Mouse (Mus musculus): ENCODE measurements around the gene Olfr328. TPM values are rescaled to one million over a fixed set of nuclear protein-coding genes. Genes with fewer than 3 reads are reported as not detected.

The Olfr328 gene
- polyA plus RNA-seq, 1 experiment, result not detected

- Histone ChIP-seq H3K9me3 (replicated peaks; ENCODE audit: control insufficient read depth, insufficient read depth, low read length, poor library complexity, severe bottlenecking) (no peaks in the 10 kb centered on the region), H3K27me3 (ENCODE audit: control insufficient read depth, insufficient read depth, low read length, poor library complexity, severe bottlenecking) (no peaks in the 10 kb centered on the region), H3K36me3 (ENCODE audit: control insufficient read depth, insufficient read depth, low read length, poor library complexity, severe bottlenecking) (no peaks in the 10 kb centered on the region), H3K4me3 (ENCODE audit: low read depth, low read length) (no peak within 1 kb of the TSS), H3K4me1 (ENCODE audit: control insufficient read depth, insufficient read depth, low read length) (no peaks in the 10 kb centered on the region), H3K9ac (ENCODE audit: low read depth, poor library complexity, severe bottlenecking) (no peak within 1 kb of the TSS), H3K27ac (ENCODE audit: insufficient read depth, low read length) (no peak within 1 kb of the TSS)
- no peak for TF ChIP-seq CTCF (IDR thresholded peaks at IDR 0.05; ENCODE audit: low read depth, low read length)
- no peak for TF ChIP-seq EP300 (IDR thresholded peaks at IDR 0.05; ENCODE audit: insufficient read depth, low read depth, low read length)
- no peak for TF ChIP-seq POLR2A (IDR thresholded peaks at IDR 0.05; ENCODE audit: insufficient read depth, low read length)
Measured at GRCm38 (mm10) chr11:58594814-58595213, 39.4 kb upstream of the Olfr328 start, which contains the start of gene Olfr324. Gene Olfr324 (plus strand): TSS chr11:58595114.

- no peak overlapping the region for H3K9ac ChIP-seq (ENCODE audit: low read depth, poor library complexity, severe bottlenecking)
- no peak overlapping the region for H3K4me3 ChIP-seq (ENCODE audit: low read depth, low read length)
- H3K27ac ChIP-seq (ENCODE audit: insufficient read depth, low read length), result no peak overlapping the region
- no peaks in the 10 kb centered on the region for H3K36me3 ChIP-seq (ENCODE audit: control insufficient read depth, insufficient read depth, low read length, poor library complexity, severe bottlenecking)
- H3K27me3 ChIP-seq (ENCODE audit: control insufficient read depth, insufficient read depth, low read length, poor library complexity, severe bottlenecking), result no peaks in the 10 kb centered on the region
- no peaks in the 10 kb centered on the region for H3K9me3 ChIP-seq (replicated peaks; ENCODE audit: control insufficient read depth, insufficient read depth, low read length, poor library complexity, severe bottlenecking)
- no peak for TF ChIP-seq CTCF (IDR thresholded peaks at IDR 0.05; ENCODE audit: low read depth, low read length)
- no peak for TF ChIP-seq EP300 (IDR thresholded peaks at IDR 0.05; ENCODE audit: insufficient read depth, low read depth, low read length)
- no peak for TF ChIP-seq POLR2A (IDR thresholded peaks at IDR 0.05; ENCODE audit: insufficient read depth, low read length)
- no peaks in the 10 kb centered on the region for H3K4me1 ChIP-seq (ENCODE audit: control insufficient read depth, insufficient read depth, low read length)
Measured at GRCm38 (mm10) chr11:58588620-58589250, 33.3 kb upstream of the Olfr328 start.

GRCm38 (mm10) chr11:58587898-58588348, 32.5 kb upstream of the Olfr328 start:
- H3K4me3 ChIP-seq (ENCODE audit: low read depth, low read length), result no peak overlapping the region
- H3K9me3 ChIP-seq (replicated peaks; ENCODE audit: control insufficient read depth, insufficient read depth, low read length, poor library complexity, severe bottlenecking), result no peaks in the 10 kb centered on the region
- no peak overlapping the region for H3K9ac ChIP-seq (ENCODE audit: low read depth, poor library complexity, severe bottlenecking)
- TF ChIP-seq CTCF (IDR thresholded peaks at IDR 0.05; ENCODE audit: low read depth, low read length) (peak; percentile 27), EP300 (IDR thresholded peaks at IDR 0.05; ENCODE audit: insufficient read depth, low read depth, low read length) (no peak), POLR2A (IDR thresholded peaks at IDR 0.05; ENCODE audit: insufficient read depth, low read length) (no peak)
- H3K36me3 ChIP-seq (ENCODE audit: control insufficient read depth, insufficient read depth, low read length, poor library complexity, severe bottlenecking), result no peaks in the 10 kb centered on the region
- no peaks in the 10 kb centered on the region for H3K27me3 ChIP-seq (ENCODE audit: control insufficient read depth, insufficient read depth, low read length, poor library complexity, severe bottlenecking)
- no peak overlapping the region for H3K27ac ChIP-seq (ENCODE audit: insufficient read depth, low read length)
- H3K4me1 ChIP-seq (ENCODE audit: control insufficient read depth, insufficient read depth, low read length), result no peaks in the 10 kb centered on the region

- TF ChIP-seq EP300 (IDR thresholded peaks at IDR 0.05; ENCODE audit: insufficient read depth, low read depth, low read length), result no peak
- TF ChIP-seq POLR2A (IDR thresholded peaks at IDR 0.05; ENCODE audit: insufficient read depth, low read length), result no peak
- no peak for TF ChIP-seq CTCF (IDR thresholded peaks at IDR 0.05; ENCODE audit: low read depth, low read length)
- H3K9ac ChIP-seq (ENCODE audit: low read depth, poor library complexity, severe bottlenecking), result no peak overlapping the region
- no peaks in the 10 kb centered on the region for H3K4me1 ChIP-seq (ENCODE audit: control insufficient read depth, insufficient read depth, low read length)
- H3K27me3 ChIP-seq (ENCODE audit: control insufficient read depth, insufficient read depth, low read length, poor library complexity, severe bottlenecking), result no peaks in the 10 kb centered on the region
- no peak overlapping the region for H3K27ac ChIP-seq (ENCODE audit: insufficient read depth, low read length)
- no peaks in the 10 kb centered on the region for H3K36me3 ChIP-seq (ENCODE audit: control insufficient read depth, insufficient read depth, low read length, poor library complexity, severe bottlenecking)
- H3K4me3 ChIP-seq (ENCODE audit: low read depth, low read length), result no peak overlapping the region
- H3K9me3 ChIP-seq (replicated peaks; ENCODE audit: control insufficient read depth, insufficient read depth, low read length, poor library complexity, severe bottlenecking), result no peaks in the 10 kb centered on the region
Measured at GRCm38 (mm10) chr11:58578636-58579035, 23.2 kb upstream of the Olfr328 start.

GRCm38 (mm10) chr11:58577430-58577829, 22.0 kb upstream of the Olfr328 start, which contains the start of gene Olfr325:
Gene Olfr325 (plus strand): TSS chr11:58577730.
- TF ChIP-seq CTCF (IDR thresholded peaks at IDR 0.05; ENCODE audit: low read depth, low read length), result no peak
- no peak for TF ChIP-seq EP300 (IDR thresholded peaks at IDR 0.05; ENCODE audit: insufficient read depth, low read depth, low read length)
- no peak for TF ChIP-seq POLR2A (IDR thresholded peaks at IDR 0.05; ENCODE audit: insufficient read depth, low read length)
- H3K9ac ChIP-seq (ENCODE audit: low read depth, poor library complexity, severe bottlenecking), result no peak within 1 kb of the TSS
- H3K27ac ChIP-seq (ENCODE audit: insufficient read depth, low read length), result no peak within 1 kb of the TSS
- H3K4me1 ChIP-seq (ENCODE audit: control insufficient read depth, insufficient read depth, low read length), result no peaks in the 10 kb centered on the region
- no peak within 1 kb of the TSS for H3K4me3 ChIP-seq (ENCODE audit: low read depth, low read length)
- H3K27me3 ChIP-seq (ENCODE audit: control insufficient read depth, insufficient read depth, low read length, poor library complexity, severe bottlenecking), result no peaks in the 10 kb centered on the region
- H3K36me3 ChIP-seq (ENCODE audit: control insufficient read depth, insufficient read depth, low read length, poor library complexity, severe bottlenecking), result no peaks in the 10 kb centered on the region
- no peaks in the 10 kb centered on the region for H3K9me3 ChIP-seq (replicated peaks; ENCODE audit: control insufficient read depth, insufficient read depth, low read length, poor library complexity, severe bottlenecking)

GRCm38 (mm10) chr11:58570405-58570804, 15.0 kb upstream of the Olfr328 start, which contains the start of gene Olfr224:
Gene Olfr224 (minus strand): TSS chr11:58570553.
- H3K27ac ChIP-seq (ENCODE audit: insufficient read depth, low read length), result no peak within 1 kb of the TSS
- no peak within 1 kb of the TSS for H3K4me3 ChIP-seq (ENCODE audit: low read depth, low read length)
- no peaks in the 10 kb centered on the region for H3K9me3 ChIP-seq (replicated peaks; ENCODE audit: control insufficient read depth, insufficient read depth, low read length, poor library complexity, severe bottlenecking)
- TF ChIP-seq CTCF (IDR thresholded peaks at IDR 0.05; ENCODE audit: low read depth, low read length), result no peak
- no peak for TF ChIP-seq POLR2A (IDR thresholded peaks at IDR 0.05; ENCODE audit: insufficient read depth, low read length)
- no peak for TF ChIP-seq EP300 (IDR thresholded peaks at IDR 0.05; ENCODE audit: insufficient read depth, low read depth, low read length)
- no peak within 1 kb of the TSS for H3K9ac ChIP-seq (ENCODE audit: low read depth, poor library complexity, severe bottlenecking)
- H3K36me3 ChIP-seq (ENCODE audit: control insufficient read depth, insufficient read depth, low read length, poor library complexity, severe bottlenecking), result no peaks in the 10 kb centered on the region
- no peaks in the 10 kb centered on the region for H3K4me1 ChIP-seq (ENCODE audit: control insufficient read depth, insufficient read depth, low read length)
- no peaks in the 10 kb centered on the region for H3K27me3 ChIP-seq (ENCODE audit: control insufficient read depth, insufficient read depth, low read length, poor library complexity, severe bottlenecking)
